Mouse (Mus musculus) ovary, adult 18-20 months (tissue): ENCODE results near the gene Tnfsf10.
"Not testable (repeated sequence)": the region's sequence is repeated elsewhere in the genome, so short reads cannot be mapped to it uniquely, and the experiment has no call there.

ENCODE experiments used
- DNase-seq: peaks from one replicate; pipeline ENCODE4 v3.0.0; 2022; ENCODE audit warnings: low spot score, mixed read lengths

Tnfsf10 gene

DNA sequence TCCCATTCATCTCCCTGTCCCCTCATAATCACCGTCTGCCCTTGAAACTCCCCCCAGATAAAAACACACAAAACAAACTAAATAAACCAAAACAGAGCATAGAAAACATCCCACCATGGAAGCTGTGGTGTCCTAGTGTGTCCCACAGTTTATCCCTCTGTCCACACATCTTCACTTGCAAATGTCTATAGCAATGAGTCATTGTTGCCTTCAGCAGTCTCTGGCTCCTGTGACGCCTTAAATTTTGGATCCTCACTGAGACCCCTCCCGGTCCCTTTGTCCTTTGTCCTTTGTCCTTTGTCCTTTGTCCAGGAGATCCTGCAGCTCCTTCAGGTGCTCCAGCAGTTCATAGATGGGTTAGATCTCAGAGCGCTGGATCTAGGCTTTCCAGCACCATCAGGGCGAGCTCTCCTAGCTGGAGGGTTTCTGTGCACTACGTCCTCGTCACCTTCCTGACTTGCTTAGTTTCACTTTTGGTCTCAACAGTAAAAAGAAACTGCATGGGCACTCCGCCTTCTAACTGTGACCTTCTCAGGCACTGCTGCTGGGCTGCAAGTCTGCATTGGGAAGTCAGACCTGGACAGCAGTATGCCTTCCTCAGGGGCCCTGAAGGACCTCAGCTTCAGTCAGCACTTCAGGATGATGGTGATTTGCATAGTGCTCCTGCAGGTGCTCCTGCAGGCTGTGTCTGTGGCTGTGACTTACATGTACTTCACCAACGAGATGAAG, at the start of gene Tnfsf10:
TSS of gene Tnfsf10 (plus strand) at position 470 of the 729 bp plus-strand sequence.
- peak; percentile 28 for DNase-seq

DNA sequence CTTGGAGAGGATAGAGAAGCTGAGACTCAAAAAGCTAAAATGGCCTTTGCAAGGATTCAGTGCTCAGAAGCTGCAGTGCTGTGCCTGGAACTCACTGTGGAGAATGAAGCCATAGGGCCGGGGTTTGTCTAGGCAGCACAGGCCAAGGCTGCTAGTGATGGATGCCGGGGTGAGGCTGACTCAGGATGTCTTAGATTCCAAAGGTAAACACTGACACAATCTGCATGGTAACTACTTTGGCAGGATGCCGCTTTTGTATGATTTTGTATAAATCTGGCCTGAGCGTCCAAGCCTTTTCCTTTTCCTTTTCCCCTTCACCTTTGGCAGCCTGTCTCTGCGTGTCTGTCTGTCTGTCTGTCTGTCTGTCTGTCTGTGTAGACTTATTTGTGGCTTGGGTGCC, 49.5 kb upstream of the Tnfsf10 start:
- DNase-seq = no peak

DNA sequence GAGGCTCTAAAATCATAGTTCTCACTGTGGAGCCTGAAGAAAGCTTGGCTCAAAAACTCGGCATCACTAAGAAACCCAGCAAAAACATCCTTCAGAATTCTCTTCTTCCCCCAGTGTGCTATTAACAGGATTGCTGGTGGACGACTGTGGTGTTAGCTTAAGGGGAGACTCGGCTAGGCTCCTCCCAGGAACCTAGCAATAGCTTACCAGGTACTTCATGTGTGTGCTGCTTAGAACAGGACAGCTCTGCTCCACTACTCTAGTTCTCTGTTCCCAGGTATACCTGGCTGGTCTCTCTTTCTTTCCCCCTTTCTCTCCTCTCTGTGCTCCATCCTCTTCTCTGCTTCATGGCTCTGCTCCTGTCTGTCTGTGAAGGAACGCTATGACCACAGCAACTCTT, 48.9 kb upstream of the Tnfsf10 start:
- DNase-seq = no peak

- no peak for DNase-seq
Observed at GRCm38 (mm10) chr3:27269151-27269550, 47.7 kb upstream of the Tnfsf10 start.

- no peak for DNase-seq
Observed at GRCm38 (mm10) chr3:27270160-27270962, 46.5 kb upstream of the Tnfsf10 start.

DNA sequence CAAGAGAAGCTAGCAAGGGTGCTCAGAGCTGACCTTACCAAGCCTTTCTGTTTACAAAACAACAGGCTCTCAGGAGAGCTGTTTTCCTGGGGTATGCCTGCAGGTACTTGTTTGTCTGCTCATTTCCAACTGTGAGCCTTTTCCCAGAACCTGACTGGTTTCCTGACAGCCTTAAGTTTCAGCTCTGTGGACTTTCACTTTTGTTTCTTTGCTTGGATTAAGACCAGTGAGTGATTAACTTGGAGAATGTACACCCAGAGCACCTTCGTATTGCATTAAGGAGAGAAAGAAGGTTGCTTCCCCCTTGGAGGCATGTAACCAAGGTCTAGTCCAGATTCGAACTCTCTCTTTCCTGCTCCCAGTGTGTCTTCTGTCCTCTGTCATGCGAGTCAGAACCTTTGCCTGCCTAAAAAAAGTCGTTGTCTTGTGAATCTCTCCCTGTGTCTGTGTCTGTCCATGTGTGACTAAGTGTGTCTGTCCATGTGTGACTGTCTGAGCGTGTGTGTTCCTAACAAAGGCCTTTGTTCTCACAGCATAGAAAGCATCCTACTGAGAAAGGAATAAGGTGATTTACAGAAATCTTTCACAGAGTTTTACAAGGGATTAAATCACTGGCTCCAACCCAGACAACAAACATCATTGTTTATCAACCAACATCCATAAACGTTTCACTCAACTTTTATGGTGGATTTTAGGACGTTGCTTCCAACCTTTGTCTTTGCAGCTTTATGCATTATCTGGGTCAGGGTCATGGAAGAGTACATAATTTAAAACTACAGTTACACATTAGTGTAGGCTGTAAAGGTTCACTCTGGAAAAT, 43.7 kb upstream of the Tnfsf10 start:
- no peak for DNase-seq

DNA sequence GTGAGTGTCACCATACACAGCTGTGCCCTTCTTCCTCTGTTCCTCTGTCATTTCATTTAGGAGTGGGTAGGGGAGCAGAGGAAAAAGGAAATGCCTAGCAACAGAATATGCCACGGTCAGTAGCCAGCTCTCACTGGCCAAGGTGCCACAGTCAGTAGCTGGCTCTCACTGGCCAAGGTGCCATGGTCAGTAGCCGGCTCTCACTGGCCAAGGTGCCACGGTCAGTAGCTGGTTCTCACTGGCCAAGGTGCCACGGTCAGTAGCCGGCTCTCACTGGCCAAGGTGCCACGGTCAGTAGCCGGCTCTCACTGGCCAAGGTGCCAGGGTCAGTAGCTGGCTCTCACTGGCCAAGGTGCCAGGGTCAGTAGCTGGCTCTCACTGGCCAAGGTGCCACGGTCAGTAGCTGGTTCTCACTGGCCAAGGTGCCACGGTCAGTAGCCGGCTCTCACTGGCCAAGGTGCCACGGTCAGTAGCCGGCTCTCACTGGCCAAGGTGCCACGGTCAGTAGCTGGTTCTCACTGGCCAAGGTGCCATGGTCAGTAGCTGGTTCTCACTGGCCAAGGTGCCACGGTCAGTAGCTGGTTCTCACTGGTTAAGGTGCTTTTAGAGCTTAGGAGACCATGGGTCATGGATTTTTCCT, 37.4 kb upstream of the Tnfsf10 start:
- DNase-seq = not testable (repeated sequence)

DNA sequence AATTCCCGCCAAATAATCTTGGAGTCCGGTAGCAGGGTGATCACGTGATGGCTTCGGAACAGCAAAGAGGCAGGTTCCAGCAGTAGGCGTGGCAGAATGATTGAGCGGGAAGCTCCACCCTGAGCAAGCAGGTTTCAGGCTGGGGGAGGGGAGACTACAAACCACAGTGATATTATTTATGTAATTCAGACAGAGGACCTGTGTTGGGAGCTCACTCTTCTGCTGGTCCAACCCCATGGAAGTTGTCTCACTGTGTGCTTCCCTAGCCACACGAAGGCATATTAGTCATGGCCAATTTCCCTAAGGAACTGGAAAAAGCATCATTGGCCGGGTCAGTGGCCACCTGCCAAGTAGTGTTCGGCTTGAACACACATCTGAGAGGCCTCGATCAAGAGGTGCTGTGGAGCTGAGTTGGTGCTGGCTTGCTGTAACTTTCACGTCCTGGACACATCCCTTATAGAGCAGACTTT, 36.5 kb upstream of the Tnfsf10 start:
- DNase-seq = no peak

- DNase-seq = peak; percentile 37
Observed at GRCm38 (mm10) chr3:27283071-27283713, 33.6 kb upstream of the Tnfsf10 start.

- DNase-seq = no peak
Observed at GRCm38 (mm10) chr3:27283796-27284195, 33.0 kb upstream of the Tnfsf10 start.

- no peak for DNase-seq
Observed at GRCm38 (mm10) chr3:27284227-27284626, 32.6 kb upstream of the Tnfsf10 start.

GRCm38 (mm10) chr3:27285072-27285471, 31.8 kb upstream of the Tnfsf10 start:
- no peak for DNase-seq

DNA sequence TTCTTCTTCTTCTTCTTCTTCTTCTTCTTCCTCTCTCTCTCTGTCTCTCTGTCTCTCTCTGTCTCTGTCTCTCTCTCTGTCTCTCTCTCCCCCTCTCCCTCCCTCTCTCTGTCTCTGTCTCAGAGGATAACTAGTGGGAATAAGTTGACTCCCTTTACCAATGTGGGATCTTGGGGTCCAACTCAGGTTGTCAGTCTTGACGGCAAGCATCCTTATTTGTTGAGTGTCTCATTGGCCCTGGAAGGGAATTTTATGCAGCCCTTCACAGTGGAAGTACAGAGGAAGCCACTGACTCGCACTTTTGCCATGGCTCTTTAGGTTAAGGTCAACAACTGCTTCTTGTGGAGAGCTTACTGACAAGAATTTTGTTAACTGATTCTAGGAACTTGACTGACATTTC, 28.5 kb upstream of the Tnfsf10 start:
- no peak for DNase-seq

DNA sequence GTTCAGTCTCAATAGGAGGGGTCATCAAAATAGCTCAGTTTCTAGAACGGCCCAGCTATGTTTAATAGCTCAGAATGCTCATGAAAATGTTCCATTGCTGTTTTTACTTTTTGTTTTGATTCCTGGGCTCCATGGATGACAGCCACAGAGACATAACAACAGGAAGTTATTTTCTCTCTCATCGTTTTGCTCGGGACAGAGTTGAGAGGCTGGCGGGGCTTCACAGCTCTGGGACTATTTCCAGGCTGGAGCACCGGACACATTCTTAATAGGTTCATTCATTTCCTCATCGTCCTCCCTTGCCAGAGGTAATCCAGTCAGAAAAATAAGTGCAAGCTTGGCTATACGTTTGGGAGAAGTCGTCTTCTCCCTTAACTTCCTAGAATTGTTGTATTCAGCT, 27.9 kb upstream of the Tnfsf10 start:
- peak; percentile 22 for DNase-seq

DNA sequence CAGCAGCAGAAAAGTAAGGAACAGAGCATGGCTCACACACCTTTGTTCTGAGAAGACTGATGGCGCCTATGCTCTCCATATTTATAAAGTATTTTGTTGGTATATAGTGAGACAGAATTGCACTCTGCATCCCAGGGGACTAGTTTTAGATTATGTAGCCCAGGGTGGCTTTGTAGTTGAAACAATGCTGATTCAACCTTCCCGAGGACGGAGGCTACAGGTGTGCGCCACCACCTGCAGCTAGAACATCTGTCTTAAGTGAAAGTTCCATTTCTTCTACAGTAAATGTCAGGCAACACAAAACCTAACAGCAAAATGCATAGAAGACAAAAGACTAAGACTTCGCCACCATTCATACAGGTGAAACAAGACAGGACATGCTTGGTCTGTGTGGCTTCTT, 26.5 kb upstream of the Tnfsf10 start:
- DNase-seq = no peak

- DNase-seq = not testable (repeated sequence)
Observed at GRCm38 (mm10) chr3:27290945-27291344, 25.9 kb upstream of the Tnfsf10 start.

- not testable (repeated sequence) for DNase-seq
Observed at GRCm38 (mm10) chr3:27291411-27291810, 25.4 kb upstream of the Tnfsf10 start.

DNA sequence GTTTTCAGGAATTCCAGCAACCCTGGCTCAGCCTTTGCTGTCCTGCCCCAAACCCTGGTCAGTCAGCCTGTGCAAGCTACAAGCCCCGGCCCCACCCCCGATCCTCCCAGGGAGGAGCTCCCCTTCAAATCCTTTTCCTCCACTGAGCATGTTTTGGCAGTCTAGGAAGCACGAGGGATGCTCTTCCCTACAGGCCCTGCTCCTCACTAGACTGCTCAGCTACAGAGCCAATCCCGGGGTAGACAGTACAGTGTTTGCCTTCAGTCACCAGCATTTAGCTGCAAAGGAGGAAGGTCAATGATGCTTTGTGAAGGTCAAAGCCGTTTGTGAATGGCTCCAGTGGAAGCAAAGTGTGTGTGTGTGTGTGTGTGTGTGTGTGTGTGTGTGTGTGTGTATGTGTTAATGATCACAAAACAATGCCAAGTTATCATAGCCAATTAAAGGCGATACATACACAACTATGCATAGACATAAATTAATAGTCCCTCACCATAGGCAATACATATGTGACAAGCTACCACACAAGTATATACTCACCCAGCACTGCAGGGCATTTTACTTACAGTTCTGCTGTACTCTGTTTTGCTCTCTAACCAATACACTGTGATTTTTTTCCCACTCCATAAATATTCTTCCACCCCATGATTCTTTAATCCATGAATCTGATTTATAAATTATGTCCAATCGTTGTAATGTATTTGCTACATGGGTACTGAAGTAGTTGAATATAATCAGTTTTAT, 23.0 kb upstream of the Tnfsf10 start:
- no peak for DNase-seq

DNA sequence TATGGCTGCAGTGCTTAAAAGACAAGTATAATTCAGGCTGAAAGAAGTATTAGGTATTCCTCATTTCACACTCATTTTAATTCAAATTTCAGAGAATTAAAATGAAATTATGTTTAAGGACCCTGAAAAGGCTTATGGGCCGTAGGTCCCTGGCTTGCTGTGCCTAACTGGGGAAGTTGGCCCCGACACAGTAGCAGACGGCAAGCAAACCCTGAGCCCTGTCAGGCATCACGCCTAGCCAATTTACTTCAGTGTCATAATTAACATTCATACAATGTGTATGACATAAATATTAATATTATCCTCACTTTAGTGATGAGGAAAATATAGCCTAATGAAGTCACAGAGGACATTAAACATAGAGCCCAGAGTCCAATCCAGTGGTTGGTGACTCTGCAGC, 16.4 kb upstream of the Tnfsf10 start:
- DNase-seq = no peak

- no peak for DNase-seq
Observed at GRCm38 (mm10) chr3:27302339-27303022, 14.3 kb upstream of the Tnfsf10 start.
